Mouse (Mus musculus) kidney, embryonic 14.5 days (tissue): ENCODE measurements around the gene Clasrp. TPM values are rescaled to one million over a fixed set of nuclear protein-coding genes. Genes with fewer than 3 reads are reported as not detected.

Experiments
- ATAC-seq: fragments of 200-750 bp; cut with Nextera tagmentation; 2 replicates; pipeline ENCODE4 v1.8.0; 2017; ENCODE audit warnings: moderate number of reproducible peaks, mild to moderate bottlenecking, moderate TSS enrichment, moderate library complexity; ENCODE audit not compliant: low FRiP score, low TSS enrichment
- H3K27ac ChIP-seq: fragments of 300-500 bp; sonication (generic); 2 replicates; pipeline ENCODE4 v1.5.1; 2014; ENCODE audit warnings: low read depth, mild to moderate bottlenecking, low read length, moderate library complexity, mixed read lengths
- H3K27me3 ChIP-seq: fragments of 300-500 bp; sonication (generic); 2 replicates; pipeline ENCODE4 v1.6.1; 2014; ENCODE audit warnings: mild to moderate bottlenecking, low read length; ENCODE audit not compliant: control insufficient read depth, insufficient read depth
- H3K36me3 ChIP-seq: fragments of 300-500 bp; sonication (generic); 2 replicates; pipeline ENCODE4 v1.6.1; 2014; ENCODE audit warnings: low read length, mixed read lengths; ENCODE audit not compliant: control insufficient read depth, insufficient read depth
- H3K4me1 ChIP-seq: fragments of 300-500 bp; sonication (generic); 2 replicates; pipeline ENCODE4 v1.6.1; 2014; ENCODE audit warnings: low read length, mixed read lengths; ENCODE audit not compliant: control insufficient read depth, insufficient read depth
- H3K4me2 ChIP-seq: fragments of 300-500 bp; sonication (generic); replicated peaks from 2 replicates; pipeline ENCODE4 v1.6.1; 2014; ENCODE audit warnings: low read depth, mild to moderate bottlenecking, low read length
- H3K4me3 ChIP-seq: fragments of 300-500 bp; sonication (generic); 2 replicates; pipeline ENCODE4 v1.5.1; 2014; ENCODE audit warnings: mild to moderate bottlenecking, low read length
- H3K9ac ChIP-seq: fragments of 300-500 bp; sonication (generic); 2 replicates; pipeline ENCODE4 v1.6.1; 2014; ENCODE audit warnings: low read depth, mild to moderate bottlenecking, low read length, moderate library complexity
- H3K9me3 ChIP-seq: fragments of 300-500 bp; sonication (generic); 2 replicates; pipeline ENCODE4 v1.6.1; 2016; ENCODE audit warnings: low read length; ENCODE audit not compliant: control insufficient read depth
- WGBS: fragments of 180-500 bp; shearing (Covaris S2); extraction: QIAGEN DNeasy Blood & Tissue Kit; methylation state at CpG from one replicate; pipeline ENCODE4 v1.1.7; 2014; 5-methylcytosine and 5-hydroxymethylcytosine counted together
- polyA plus RNA-seq: library from polyadenylated mRNA; unstranded; fragments of >200 nt; fragmentation: Nextera tagmentation; extraction: Ambion mirVana; gene quantifications from 2 replicates; pipeline ENCODE4 v1.2.1, GENCODE M21; 2014

Gene Clasrp
- polyA plus RNA-seq, 1 experiment from 2014 or later, result 48.4 TPM

DNA sequence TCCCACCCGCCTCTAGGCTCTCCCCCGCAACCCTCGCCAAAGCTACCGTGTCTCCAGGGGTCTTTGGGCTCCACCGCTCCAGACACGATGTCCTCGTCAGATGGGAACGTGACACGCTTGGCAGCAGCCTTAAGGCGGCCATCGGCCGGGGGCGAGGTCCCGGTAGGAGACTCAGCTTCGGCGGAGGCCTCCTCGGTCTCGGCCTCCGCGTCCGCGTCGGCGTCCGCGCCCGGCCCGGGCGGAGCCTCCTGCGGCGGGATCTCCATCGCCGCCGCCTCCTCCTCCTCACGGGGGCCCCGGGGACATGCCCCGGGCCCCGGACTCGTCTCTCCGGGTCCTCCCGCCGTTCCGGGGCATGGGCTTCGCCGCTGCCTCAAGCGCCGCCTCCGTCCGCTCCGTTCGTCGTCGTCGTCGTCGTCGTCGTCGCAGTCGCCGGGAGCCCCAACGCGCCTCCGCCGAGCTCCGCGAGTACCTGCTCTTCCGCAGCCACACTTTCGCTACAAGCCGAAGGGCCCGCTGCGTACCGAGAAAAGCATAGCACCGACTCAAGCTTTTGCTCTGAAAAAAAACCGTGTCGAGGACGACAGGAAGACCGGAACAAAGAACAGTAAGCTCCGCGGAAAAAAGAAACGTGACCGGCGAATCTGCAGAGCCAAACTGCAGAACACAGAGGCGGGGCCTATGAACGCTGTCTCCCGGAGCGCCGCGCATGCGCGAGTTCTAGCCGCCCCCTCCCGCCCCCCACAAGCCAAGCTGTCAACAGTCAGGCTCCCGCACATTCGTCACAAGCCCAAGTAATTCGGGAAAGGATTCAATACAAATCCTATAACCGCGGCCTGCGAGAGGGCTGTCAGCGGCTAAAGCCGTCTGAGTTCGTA is 42.3 kb downstream of the Clasrp start:
- ATAC-seq, result peak; percentile 81
- Histone ChIP-seq H3K36me3 (peaks cover 24% of the 10 kb centered on the region), H3K9ac (peak overlapping the region; percentile 94), H3K4me2 (peak overlapping the region; percentile 90), H3K9me3 (no peaks in the 10 kb centered on the region), H3K27me3 (no peaks in the 10 kb centered on the region), H3K4me1 (peaks cover 13% of the 10 kb centered on the region), H3K4me3 (peak overlapping the region; percentile 64), H3K27ac (peak overlapping the region; percentile 93)
- 1% methylated on average over 102 of the region's 102 CpGs for whole genome bisulfite sequencing

DNA sequence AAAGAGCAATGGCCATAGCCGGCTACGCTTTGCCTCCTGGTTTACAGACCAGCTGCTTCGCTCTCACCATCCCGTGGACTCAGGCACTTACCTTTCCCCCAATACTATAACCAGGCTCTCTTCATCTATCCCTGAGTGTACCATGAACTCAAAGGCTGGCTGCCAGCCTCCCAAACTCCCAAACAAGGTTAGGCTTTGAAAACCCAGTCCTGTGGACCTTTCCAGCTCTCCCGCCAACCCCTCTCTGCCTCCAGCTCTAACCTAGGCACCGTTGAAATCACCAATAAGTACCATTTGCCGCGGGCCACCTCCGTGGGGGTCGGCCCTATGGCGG is 42.9 kb downstream of the Clasrp start:
- WGBS, result 1% methylated on average over 11 of the region's 11 CpGs
- ATAC-seq, result no peak

DNA sequence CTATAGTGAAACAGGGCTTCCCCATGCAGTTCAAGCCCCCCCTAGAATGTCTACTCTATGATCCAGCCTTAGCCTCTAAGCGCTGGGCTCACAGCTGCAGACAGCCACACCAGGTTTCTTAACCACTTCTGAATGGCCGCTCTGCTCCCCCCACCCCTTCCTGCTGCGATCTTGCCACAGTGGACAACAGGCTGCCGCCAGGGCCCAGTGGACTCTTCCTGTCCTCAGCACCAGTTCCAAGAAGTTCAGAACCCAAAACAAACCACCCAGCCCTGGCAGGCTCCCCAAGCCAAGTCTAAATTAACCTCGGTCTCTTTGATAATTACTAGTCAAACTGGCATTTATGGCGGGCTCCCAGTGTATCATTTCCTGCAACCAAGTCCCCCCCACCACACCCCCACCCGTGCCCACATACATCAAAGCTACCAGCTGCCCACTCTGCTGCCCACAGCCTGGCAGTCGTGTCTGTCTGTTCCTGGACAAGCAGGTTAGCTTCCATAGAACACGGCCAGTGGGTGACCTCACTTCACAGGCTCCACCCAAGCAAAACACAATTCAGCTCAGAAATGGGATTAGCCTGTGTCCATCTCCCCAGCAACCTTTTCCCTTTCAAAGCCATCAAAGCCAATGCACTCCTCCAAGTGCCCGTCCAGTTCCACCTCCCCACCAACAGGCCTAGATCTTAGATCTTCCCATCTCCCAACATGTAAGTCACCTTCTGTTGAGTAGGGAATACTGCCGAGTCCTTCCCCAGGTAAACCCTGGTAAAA is 43.6 kb downstream of the Clasrp start:
- Histone ChIP-seq H3K4me1 (peaks cover 13% of the 10 kb centered on the region), H3K36me3 (peaks cover 23% of the 10 kb centered on the region), H3K9ac (peak overlapping the region; percentile 94), H3K27me3 (no peaks in the 10 kb centered on the region), H3K27ac (no peak overlapping the region), H3K4me2 (peak overlapping the region; percentile 62), H3K4me3 (peak overlapping the region; percentile 64), H3K9me3 (no peaks in the 10 kb centered on the region)
- WGBS, result 17% methylated on average over 11 of the region's 11 CpGs
- no peak for ATAC-seq

More for the DNA sequence above, 42.9 kb downstream of the Clasrp start:
- no peaks in the 10 kb centered on the region for H3K27me3 ChIP-seq
- no peaks in the 10 kb centered on the region for H3K9me3 ChIP-seq
- H3K27ac ChIP-seq, result no peak overlapping the region
- peaks cover 13% of the 10 kb centered on the region for H3K4me1 ChIP-seq
- H3K4me2 ChIP-seq, result peak overlapping the region; percentile 62
- peak overlapping the region; percentile 94 for H3K9ac ChIP-seq
- peaks cover 21% of the 10 kb centered on the region for H3K36me3 ChIP-seq
- peak overlapping the region; percentile 64 for H3K4me3 ChIP-seq

DNA sequence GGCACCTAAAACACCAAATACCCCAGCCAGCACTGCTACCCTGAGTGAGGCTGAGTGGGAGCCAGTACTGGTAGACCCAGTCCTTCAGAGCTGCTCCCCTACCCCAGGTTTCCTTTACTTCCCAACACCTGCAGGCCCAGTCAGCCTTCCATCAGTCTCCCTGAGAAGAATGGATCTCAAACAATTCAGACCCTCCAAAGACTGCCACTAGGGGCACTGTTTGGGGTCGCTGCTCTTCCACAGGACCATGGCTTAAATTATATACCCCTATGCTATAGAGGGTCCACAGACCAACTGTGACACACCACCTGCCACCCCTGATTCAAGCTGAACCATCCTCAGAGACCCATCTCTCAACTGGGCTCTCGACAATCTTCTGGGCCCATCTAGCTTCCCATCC is 45.3 kb downstream of the Clasrp start:
- Histone ChIP-seq H3K4me1 (peaks cover 13% of the 10 kb centered on the region), H3K27ac (no peak overlapping the region), H3K9ac (no peak overlapping the region), H3K4me2 (no peak overlapping the region), H3K4me3 (no peak overlapping the region), H3K9me3 (no peaks in the 10 kb centered on the region), H3K27me3 (no peaks in the 10 kb centered on the region), H3K36me3 (peaks cover 12% of the 10 kb centered on the region; the same call in 1 of the 2 replicates)
- WGBS, result 30% methylated on average over 2 of the region's 2 CpGs
- no peak for ATAC-seq

DNA sequence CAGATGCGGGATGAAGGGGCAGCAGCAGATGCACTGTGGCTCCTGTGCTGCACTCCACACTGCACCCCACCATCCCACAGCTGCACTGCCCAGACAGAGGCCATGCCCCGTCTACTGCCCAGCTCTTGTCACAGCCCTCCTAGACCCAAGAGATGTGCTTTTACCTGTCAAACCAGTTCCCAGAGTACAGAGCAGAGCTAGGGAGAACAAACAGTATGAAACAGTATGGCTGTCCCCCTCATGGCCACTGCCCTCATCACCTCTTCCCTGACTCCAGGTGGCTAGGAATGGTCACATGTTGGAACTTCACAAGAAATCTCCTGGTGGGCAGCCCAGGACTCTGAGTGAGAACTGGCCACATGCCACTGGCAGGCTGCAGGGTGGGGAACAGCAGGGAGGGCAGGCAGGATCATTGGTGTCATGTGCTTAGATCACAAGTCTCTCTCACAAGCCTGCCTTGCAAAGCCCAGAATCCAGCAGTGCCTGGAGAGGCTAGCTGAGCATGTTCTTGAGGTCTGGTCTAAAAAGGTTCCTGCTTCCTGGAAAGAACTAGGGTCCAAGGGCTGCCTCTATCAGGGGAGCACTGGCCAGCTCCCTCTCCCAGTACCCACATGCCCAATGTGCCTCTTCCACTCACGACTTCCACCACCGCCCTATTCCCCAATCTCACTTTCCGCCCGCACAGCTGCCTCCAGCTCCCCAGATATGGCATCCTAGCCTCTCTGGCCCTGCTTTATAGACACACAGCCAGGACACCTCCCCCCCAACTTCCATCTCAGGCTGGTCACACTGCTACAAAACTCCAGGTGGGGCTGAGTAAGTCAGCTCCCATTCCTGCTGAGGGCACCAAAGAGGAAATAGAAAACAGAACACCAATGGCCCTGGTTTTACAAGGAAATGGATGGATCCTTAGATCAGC is 46.0 kb downstream of the Clasrp start:
- Histone ChIP-seq H3K27me3 (no peaks in the 10 kb centered on the region), H3K4me3 (no peak overlapping the region), H3K36me3 (peaks cover 17% of the 10 kb centered on the region), H3K9me3 (no peaks in the 10 kb centered on the region), H3K4me1 (peaks cover 13% of the 10 kb centered on the region), H3K4me2 (no peak overlapping the region), H3K9ac (no peak overlapping the region), H3K27ac (no peak overlapping the region)
- WGBS, result 89% methylated on average over 6 of the region's 6 CpGs
- no peak for ATAC-seq

DNA sequence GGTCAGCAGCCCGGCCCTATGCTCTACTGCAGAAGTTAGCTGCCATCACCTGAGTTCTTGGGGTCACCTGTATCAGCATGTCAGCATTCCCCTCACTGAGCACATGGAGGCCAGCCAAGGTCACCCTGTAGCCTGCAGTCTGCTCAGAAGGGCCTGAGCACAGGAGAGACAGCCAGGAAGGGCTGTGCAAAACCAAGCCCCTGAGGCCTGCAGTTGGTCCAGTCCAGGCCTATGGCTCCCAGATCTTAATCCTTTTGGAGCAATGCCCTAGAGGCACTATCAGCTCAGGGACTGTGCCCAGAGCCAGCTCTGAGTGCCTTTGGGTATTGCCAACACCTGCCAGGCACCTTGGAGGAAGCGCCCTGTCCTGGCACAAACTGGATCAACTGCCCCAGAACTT is 47.2 kb downstream of the Clasrp start:
- Histone ChIP-seq H3K9ac (no peak overlapping the region), H3K27ac (no peak overlapping the region), H3K4me3 (no peak overlapping the region), H3K4me2 (no peak overlapping the region), H3K4me1 (peaks cover 13% of the 10 kb centered on the region), H3K36me3 (peaks cover 22% of the 10 kb centered on the region), H3K9me3 (no peaks in the 10 kb centered on the region), H3K27me3 (no peaks in the 10 kb centered on the region)
- WGBS, result 85% methylated on average over 2 of the region's 2 CpGs
- ATAC-seq, result no peak

DNA sequence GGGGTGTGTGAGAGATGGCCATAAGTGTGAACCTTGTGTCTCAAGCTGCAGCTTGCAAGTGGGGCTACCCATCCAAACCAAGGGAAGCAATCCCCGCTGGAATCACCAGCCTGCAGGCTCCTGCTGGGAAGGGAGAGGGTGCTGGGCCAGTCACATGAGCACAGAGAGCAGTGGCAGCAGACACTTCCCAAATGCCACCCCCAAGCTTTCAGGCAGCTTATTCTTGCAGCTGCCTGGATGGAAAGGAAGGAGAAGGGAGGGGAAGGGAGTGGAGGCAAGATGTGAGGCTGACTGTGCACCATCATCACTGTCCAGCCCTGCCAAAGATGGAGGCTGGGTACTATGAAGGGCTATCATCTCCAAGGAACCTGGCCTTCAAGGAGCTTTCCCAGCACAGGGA is 50.1 kb downstream of the Clasrp start:
- Histone ChIP-seq H3K36me3 (peaks cover 22% of the 10 kb centered on the region), H3K9me3 (no peaks in the 10 kb centered on the region), H3K4me3 (no peak overlapping the region), H3K27me3 (no peaks in the 10 kb centered on the region), H3K4me2 (no peak overlapping the region), H3K9ac (no peak overlapping the region; the same call in 1 of the 2 replicates), H3K27ac (no peak overlapping the region), H3K4me1 (no peaks in the 10 kb centered on the region)
- ATAC-seq, result no peak
- 54% methylated on average over 1 of the region's 1 CpGs for WGBS

DNA sequence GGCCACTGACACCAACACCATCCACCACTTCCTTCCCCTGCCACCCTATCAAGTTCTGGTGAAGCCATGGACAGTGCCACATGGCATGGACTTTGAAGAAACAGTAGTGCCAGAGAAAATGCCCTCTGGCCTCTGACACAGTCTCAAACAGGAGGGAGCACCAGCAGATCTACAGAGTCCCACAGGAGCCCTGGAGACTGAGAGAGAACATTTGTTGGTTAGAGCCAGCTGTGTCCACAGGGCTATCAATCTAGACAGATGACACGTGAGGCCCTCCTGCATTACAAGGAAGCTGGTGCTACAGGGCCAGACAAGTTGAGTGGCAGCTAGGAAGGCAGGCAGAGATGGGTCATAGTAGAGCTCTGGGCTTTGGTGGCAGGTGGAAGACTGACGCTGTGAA is 51.8 kb downstream of the Clasrp start:
- Histone ChIP-seq H3K9me3 (no peaks in the 10 kb centered on the region), H3K27me3 (no peaks in the 10 kb centered on the region), H3K4me1 (no peaks in the 10 kb centered on the region), H3K36me3 (peaks cover 17% of the 10 kb centered on the region), H3K27ac (no peak overlapping the region), H3K4me3 (no peak overlapping the region), H3K4me2 (no peak overlapping the region), H3K9ac (no peak overlapping the region)
- no peak for ATAC-seq
- 35% methylated on average over 2 of the region's 2 CpGs for WGBS
